Mouse (Mus musculus): ENCODE measurements at regions not wholly inside any gene's neighbourhood (a gene's known extent, or its start where the extent isn't known, plus 50 kb on each side); places are given as distances from the start of the nearest gene placed in this dataset.

- Histone ChIP-seq H3K36me3 (ENCODE audit: control insufficient read depth, insufficient read depth) (no peaks in the 10 kb centered on the region), H3K27me3 (ENCODE audit: control insufficient read depth, insufficient read depth, insufficient read length) (no peaks in the 10 kb centered on the region), H3ac (ENCODE audit: control insufficient read depth, insufficient read length, low read depth) (no peak overlapping the region), H3K79me2 (ENCODE audit: control insufficient read depth, insufficient read depth) (no peaks in the 10 kb centered on the region), H3K4me3 (ENCODE audit: insufficient read depth, poor library complexity, severe bottlenecking) (no peak overlapping the region), H3K79me3 (ENCODE audit: low read depth) (no peaks in the 10 kb centered on the region)
- peak; percentile 92 for TF ChIP-seq MYOD1 (IDR thresholded peaks at IDR 0.05; ENCODE audit: control insufficient read depth, insufficient read length, low read depth)
- TF ChIP-seq FOSL1 (IDR thresholded peaks at IDR 0.05; ENCODE audit: insufficient read depth, low read length, poor library complexity, severe bottlenecking) = peak; percentile 61
- TF ChIP-seq USF1 (IDR thresholded peaks at IDR 0.05; ENCODE audit: low read depth) = no peak
Observed at GRCm38 (mm10) chr4:31403976-31404375, 559.9 kb upstream of the Map3k7 start.

- no peak overlapping the region for H3K4me3 ChIP-seq (ENCODE audit: insufficient read depth, poor library complexity, severe bottlenecking)
- no peak overlapping the region for H3ac ChIP-seq (ENCODE audit: control insufficient read depth, insufficient read length, low read depth)
- H3K79me3 ChIP-seq (ENCODE audit: low read depth) = no peaks in the 10 kb centered on the region
- no peaks in the 10 kb centered on the region for H3K36me3 ChIP-seq (ENCODE audit: control insufficient read depth, insufficient read depth)
- no peak for TF ChIP-seq MAX (IDR thresholded peaks at IDR 0.05)
- no peak for TF ChIP-seq CTCF (IDR thresholded peaks at IDR 0.05; ENCODE audit: control insufficient read depth, insufficient read depth, insufficient read length)
- no peak for TF ChIP-seq USF1 (IDR thresholded peaks at IDR 0.05; ENCODE audit: low read depth)
- TF ChIP-seq MYOD1 (IDR thresholded peaks at IDR 0.05; ENCODE audit: control insufficient read depth, insufficient read length, low read depth) = no peak
- no peak for TF ChIP-seq MYOG (IDR thresholded peaks at IDR 0.05; ENCODE audit: control insufficient read depth, extremely low read depth, insufficient read length)
- TF ChIP-seq CEBPB (IDR thresholded peaks at IDR 0.05; ENCODE audit: low read depth) = no peak
- H3K79me2 ChIP-seq (ENCODE audit: control insufficient read depth, insufficient read depth) = no peaks in the 10 kb centered on the region
- H3K27me3 ChIP-seq (ENCODE audit: control insufficient read depth, insufficient read depth, insufficient read length) = no peaks in the 10 kb centered on the region
Observed at GRCm38 (mm10) chr4:31404840-31405714, 558.8 kb upstream of the Map3k7 start.

GRCm38 (mm10) chr4:31410157-31410556, 553.7 kb upstream of the Map3k7 start:
- H3K79me2 ChIP-seq (ENCODE audit: control insufficient read depth, insufficient read depth) = no peaks in the 10 kb centered on the region
- H3K79me3 ChIP-seq (ENCODE audit: low read depth) = no peaks in the 10 kb centered on the region
- no peaks in the 10 kb centered on the region for H3K36me3 ChIP-seq (ENCODE audit: control insufficient read depth, insufficient read depth)

GRCm38 (mm10) chr4:31411770-31412525, 551.9 kb upstream of the Map3k7 start:
- H3K79me2 ChIP-seq (ENCODE audit: control insufficient read depth, insufficient read depth) = no peaks in the 10 kb centered on the region
- no peaks in the 10 kb centered on the region for H3K79me3 ChIP-seq (ENCODE audit: low read depth)
- H3K4me3 ChIP-seq (ENCODE audit: insufficient read depth, poor library complexity, severe bottlenecking) = no peak overlapping the region
- no peak overlapping the region for H3ac ChIP-seq (ENCODE audit: control insufficient read depth, insufficient read length, low read depth)
- H3K36me3 ChIP-seq (ENCODE audit: control insufficient read depth, insufficient read depth) = no peaks in the 10 kb centered on the region
- no peaks in the 10 kb centered on the region for H3K27me3 ChIP-seq (ENCODE audit: control insufficient read depth, insufficient read depth, insufficient read length)
- TF ChIP-seq FOSL1 (IDR thresholded peaks at IDR 0.05; ENCODE audit: insufficient read depth, low read length, poor library complexity, severe bottlenecking) (no peak), MYOG (IDR thresholded peaks at IDR 0.05; ENCODE audit: control insufficient read depth, extremely low read depth, insufficient read length) (no peak), USF1 (IDR thresholded peaks at IDR 0.05; ENCODE audit: low read depth) (no peak), MAX (IDR thresholded peaks at IDR 0.05) (no peak)

More at GRCm38 (mm10) chr4:31410157-31410556, 553.7 kb upstream of the Map3k7 start:
- no peaks in the 10 kb centered on the region for H3K27me3 ChIP-seq (ENCODE audit: control insufficient read depth, insufficient read depth, insufficient read length)
- TF ChIP-seq MYOD1 (IDR thresholded peaks at IDR 0.05; ENCODE audit: control insufficient read depth, insufficient read length, low read depth) = no peak
- no peak for TF ChIP-seq FOSL1 (IDR thresholded peaks at IDR 0.05; ENCODE audit: insufficient read depth, low read length, poor library complexity, severe bottlenecking)
- H3ac ChIP-seq (ENCODE audit: control insufficient read depth, insufficient read length, low read depth) = no peak overlapping the region
- no peak overlapping the region for H3K4me3 ChIP-seq (ENCODE audit: insufficient read depth, poor library complexity, severe bottlenecking)

- Histone ChIP-seq H3K4me3 (ENCODE audit: insufficient read depth, poor library complexity, severe bottlenecking) (no peak overlapping the region), H3K36me3 (ENCODE audit: control insufficient read depth, insufficient read depth) (no peaks in the 10 kb centered on the region), H3K27me3 (ENCODE audit: control insufficient read depth, insufficient read depth, insufficient read length) (no peaks in the 10 kb centered on the region), H3ac (ENCODE audit: control insufficient read depth, insufficient read length, low read depth) (no peak overlapping the region), H3K79me2 (ENCODE audit: control insufficient read depth, insufficient read depth) (no peaks in the 10 kb centered on the region), H3K79me3 (ENCODE audit: low read depth) (no peaks in the 10 kb centered on the region)
- TF ChIP-seq FOSL1 (IDR thresholded peaks at IDR 0.05; ENCODE audit: insufficient read depth, low read length, poor library complexity, severe bottlenecking) (no peak), MAX (IDR thresholded peaks at IDR 0.05) (no peak), CEBPB (IDR thresholded peaks at IDR 0.05; ENCODE audit: low read depth) (no peak), MYOG (IDR thresholded peaks at IDR 0.05; ENCODE audit: control insufficient read depth, extremely low read depth, insufficient read length) (no peak), MYOD1 (IDR thresholded peaks at IDR 0.05; ENCODE audit: control insufficient read depth, insufficient read length, low read depth) (no peak), CTCF (IDR thresholded peaks at IDR 0.05; ENCODE audit: control insufficient read depth, insufficient read depth, insufficient read length) (no peak), USF1 (IDR thresholded peaks at IDR 0.05; ENCODE audit: low read depth) (no peak)
Observed at GRCm38 (mm10) chr4:31417161-31417560, 546.7 kb upstream of the Map3k7 start.

- TF ChIP-seq FOSL1 (IDR thresholded peaks at IDR 0.05; ENCODE audit: insufficient read depth, low read length, poor library complexity, severe bottlenecking) (no peak), CTCF (IDR thresholded peaks at IDR 0.05; ENCODE audit: control insufficient read depth, insufficient read depth, insufficient read length) (no peak), MAX (IDR thresholded peaks at IDR 0.05) (no peak), MYOD1 (IDR thresholded peaks at IDR 0.05; ENCODE audit: control insufficient read depth, insufficient read length, low read depth) (no peak), USF1 (IDR thresholded peaks at IDR 0.05; ENCODE audit: low read depth) (no peak), CEBPB (IDR thresholded peaks at IDR 0.05; ENCODE audit: low read depth) (no peak), MYOG (IDR thresholded peaks at IDR 0.05; ENCODE audit: control insufficient read depth, extremely low read depth, insufficient read length) (no peak)
- Histone ChIP-seq H3K4me3 (ENCODE audit: insufficient read depth, poor library complexity, severe bottlenecking) (no peak overlapping the region), H3K27me3 (ENCODE audit: control insufficient read depth, insufficient read depth, insufficient read length) (no peaks in the 10 kb centered on the region), H3ac (ENCODE audit: control insufficient read depth, insufficient read length, low read depth) (no peak overlapping the region), H3K79me2 (ENCODE audit: control insufficient read depth, insufficient read depth) (no peaks in the 10 kb centered on the region), H3K36me3 (ENCODE audit: control insufficient read depth, insufficient read depth) (no peaks in the 10 kb centered on the region), H3K79me3 (ENCODE audit: low read depth) (no peaks in the 10 kb centered on the region)
Observed at GRCm38 (mm10) chr4:31419240-31419639, 544.7 kb upstream of the Map3k7 start.

All from C2C12 (cell line).